Mouse (Mus musculus): ENCODE results near the gene Alkbh5.

Gene Alkbh5

GRCm38 (mm10) chr11:60536180-60536858, at the start of gene Alkbh5:
Alkbh5 (plus strand) TSS chr11:60536381.
- DNase-seq (ENCODE audit: low spot score in 2 of 2), result no peak

GRCm38 (mm10) chr11:60492726-60493125, 43.5 kb upstream of the Alkbh5 start:
- no peak for DNase-seq (ENCODE audit: low spot score in 2 of 2)

GRCm38 (mm10) chr11:60495692-60496091, 40.5 kb upstream of the Alkbh5 start:
- no peak for DNase-seq (ENCODE audit: low spot score in 2 of 2)

- DNase-seq (ENCODE audit: low spot score in 2 of 2), result no peak
Measured at GRCm38 (mm10) chr11:60507281-60507680, 28.9 kb upstream of the Alkbh5 start.

- DNase-seq (ENCODE audit: low spot score in 2 of 2), result peak; percentile 72 to 78
Measured at GRCm38 (mm10) chr11:60508950-60509349, 27.2 kb upstream of the Alkbh5 start.

GRCm38 (mm10) chr11:60509500-60509899, 26.7 kb upstream of the Alkbh5 start:
- DNase-seq (ENCODE audit: low spot score in 2 of 2), result peak; percentile 48 to 80

GRCm38 (mm10) chr11:60511893-60512292, 24.3 kb upstream of the Alkbh5 start:
- DNase-seq (ENCODE audit: low spot score in 2 of 2), result no peak

GRCm38 (mm10) chr11:60512520-60512919, 23.7 kb upstream of the Alkbh5 start:
- no peak for DNase-seq (ENCODE audit: low spot score in 2 of 2)

- no peak for DNase-seq (ENCODE audit: low spot score in 2 of 2)
Measured at GRCm38 (mm10) chr11:60514941-60515340, 21.2 kb upstream of the Alkbh5 start.

GRCm38 (mm10) chr11:60518305-60518704, 17.9 kb upstream of the Alkbh5 start:
- no peak for DNase-seq (ENCODE audit: low spot score in 2 of 2)

GRCm38 (mm10) chr11:60522027-60522426, 14.2 kb upstream of the Alkbh5 start:
- no peak for DNase-seq (ENCODE audit: low spot score in 2 of 2)

GRCm38 (mm10) chr11:60522661-60523365, 13.4 kb upstream of the Alkbh5 start:
- no peak for DNase-seq (ENCODE audit: low spot score in 2 of 2)

GRCm38 (mm10) chr11:60526461-60526860, 9.7 kb upstream of the Alkbh5 start:
- no peak for DNase-seq (ENCODE audit: low spot score in 2 of 2)

GRCm38 (mm10) chr11:60535676-60536075, 505 bp upstream of the Alkbh5 start:
- no peak for DNase-seq (ENCODE audit: low spot score in 2 of 2)

- DNase-seq (ENCODE audit: low spot score in 2 of 2), result peak; percentile 81 to 90
Measured at GRCm38 (mm10) chr11:60536859-60537467, 782 bp downstream of the Alkbh5 start.

GRCm38 (mm10) chr11:60537468-60538347, 1.5 kb downstream of the Alkbh5 start:
- DNase-seq (ENCODE audit: low spot score in 2 of 2), result peak; percentile 94 to 98

GRCm38 (mm10) chr11:60538371-60539281, 2.4 kb downstream of the Alkbh5 start:
- DNase-seq (ENCODE audit: low spot score in 2 of 2), result peak; percentile 51 to 79

- no peak for DNase-seq (ENCODE audit: low spot score in 2 of 2)
Measured at GRCm38 (mm10) chr11:60539540-60539939, 3.4 kb downstream of the Alkbh5 start.

- DNase-seq (ENCODE audit: low spot score in 2 of 2), result no peak
Measured at GRCm38 (mm10) chr11:60540002-60540610, 3.9 kb downstream of the Alkbh5 start.

- DNase-seq (ENCODE audit: low spot score in 2 of 2), result no peak
Measured at GRCm38 (mm10) chr11:60540761-60541160, 4.6 kb downstream of the Alkbh5 start.

All from spleen, postnatal 4 days (tissue).